Mouse (Mus musculus): ENCODE measurements around the gene Arhgef6. TPM values are rescaled to one million over a fixed set of nuclear protein-coding genes. Genes with fewer than 3 reads are reported as not detected.

The Arhgef6 gene
- polyA plus RNA-seq, 1 experiment: 13.4 TPM

DNA sequence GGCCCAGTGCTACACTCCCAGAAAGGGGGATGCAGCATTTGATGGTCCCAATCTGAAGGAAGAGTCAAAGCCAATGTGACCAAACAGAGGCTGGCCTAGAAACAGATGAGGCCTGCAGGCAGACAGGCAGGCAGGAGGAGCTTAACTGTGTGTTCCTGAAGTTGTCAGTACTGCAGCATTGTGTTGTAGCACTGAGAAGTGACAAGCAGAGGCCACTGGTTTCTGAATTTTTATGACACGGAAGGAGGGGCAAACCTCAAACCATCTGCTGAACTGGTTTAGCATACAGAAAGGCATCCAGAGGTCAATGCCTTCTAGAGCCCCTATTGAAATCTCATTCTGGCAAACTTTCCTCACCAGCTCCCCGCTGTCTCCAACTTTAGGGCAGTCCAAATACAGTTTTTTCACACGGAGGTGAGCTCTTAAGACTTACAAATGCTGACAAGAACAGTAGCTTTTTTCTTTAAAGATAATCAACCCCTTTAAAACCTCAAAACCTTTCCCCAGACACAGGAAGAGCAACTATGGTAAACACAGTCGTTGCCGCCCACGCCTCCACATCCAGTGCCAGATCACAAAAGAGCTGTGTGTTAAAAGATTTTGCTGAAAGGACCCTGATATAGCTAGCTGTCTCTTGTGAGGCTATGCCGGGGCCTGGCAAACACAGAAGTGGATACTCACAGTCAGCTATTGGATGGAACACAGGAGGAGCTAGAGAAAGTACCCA is 85.0 kb downstream of the Arhgef6 start:
- H3K27ac ChIP-seq (ENCODE audit: insufficient read depth, low read length): no peak overlapping the region

DNA sequence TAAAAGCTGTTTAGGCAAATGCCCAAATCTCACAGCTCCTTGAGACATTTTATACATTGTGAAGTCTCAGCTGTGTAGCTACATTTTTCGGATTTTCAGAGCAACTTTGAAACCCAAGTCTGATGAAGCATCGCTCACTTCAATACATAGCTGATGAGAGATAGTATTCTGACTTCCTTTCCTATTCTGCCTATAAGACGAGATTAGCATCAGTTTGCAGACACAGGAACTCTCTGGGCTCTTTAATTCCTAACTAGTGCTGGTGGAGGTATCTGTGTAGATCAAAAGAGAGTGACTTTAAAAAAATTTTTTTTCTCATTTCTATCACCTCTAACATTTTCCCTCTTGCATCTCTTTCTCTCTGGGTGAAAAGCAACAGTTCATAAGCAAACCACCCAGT is 100.0 kb downstream of the Arhgef6 start:
- no peak overlapping the region for H3K27ac ChIP-seq (ENCODE audit: insufficient read depth, low read length)
- TF ChIP-seq POLR2A (IDR thresholded peaks at IDR 0.05; ENCODE audit: extremely low read depth, insufficient read depth, low read length) (no peak), CTCF (IDR thresholded peaks at IDR 0.05; ENCODE audit: extremely low read depth, insufficient read depth, low read length) (no peak)

More for the DNA sequence above, 85.0 kb downstream of the Arhgef6 start:
- Histone ChIP-seq H3K4me3 (ENCODE audit: insufficient read depth, low read length) (no peak overlapping the region), H3K4me1 (ENCODE audit: control insufficient read depth, insufficient read depth, low read length) (no peaks in the 10 kb centered on the region)
- no peak for TF ChIP-seq CTCF (IDR thresholded peaks at IDR 0.05; ENCODE audit: extremely low read depth, insufficient read depth, low read length)
- TF ChIP-seq POLR2A (IDR thresholded peaks at IDR 0.05; ENCODE audit: extremely low read depth, insufficient read depth, low read length): no peak

GRCm38 (mm10) chrX:57235982-57236381 is 102.5 kb downstream of the Arhgef6 start:
- H3K27ac ChIP-seq (ENCODE audit: insufficient read depth, low read length): no peak overlapping the region
- no peaks in the 10 kb centered on the region for H3K4me1 ChIP-seq (ENCODE audit: control insufficient read depth, insufficient read depth, low read length)
- TF ChIP-seq POLR2A (IDR thresholded peaks at IDR 0.05; ENCODE audit: extremely low read depth, insufficient read depth, low read length): no peak
- no peak for TF ChIP-seq CTCF (IDR thresholded peaks at IDR 0.05; ENCODE audit: extremely low read depth, insufficient read depth, low read length)
- no peak overlapping the region for H3K4me3 ChIP-seq (ENCODE audit: insufficient read depth, low read length)

More for the DNA sequence above, 100.0 kb downstream of the Arhgef6 start:
- no peak overlapping the region for H3K4me3 ChIP-seq (ENCODE audit: insufficient read depth, low read length)
- H3K4me1 ChIP-seq (ENCODE audit: control insufficient read depth, insufficient read depth, low read length): no peaks in the 10 kb centered on the region

- TF ChIP-seq CTCF (IDR thresholded peaks at IDR 0.05; ENCODE audit: extremely low read depth, insufficient read depth, low read length) (no peak), POLR2A (IDR thresholded peaks at IDR 0.05; ENCODE audit: extremely low read depth, insufficient read depth, low read length) (no peak)
- H3K4me3 ChIP-seq (ENCODE audit: insufficient read depth, low read length): no peak overlapping the region
- H3K27ac ChIP-seq (ENCODE audit: insufficient read depth, low read length): no peak overlapping the region
- H3K4me1 ChIP-seq (ENCODE audit: control insufficient read depth, insufficient read depth, low read length): no peaks in the 10 kb centered on the region
These were observed 104.9 kb downstream of the Arhgef6 start for GRCm38 (mm10) chrX:57233596-57233995.

DNA sequence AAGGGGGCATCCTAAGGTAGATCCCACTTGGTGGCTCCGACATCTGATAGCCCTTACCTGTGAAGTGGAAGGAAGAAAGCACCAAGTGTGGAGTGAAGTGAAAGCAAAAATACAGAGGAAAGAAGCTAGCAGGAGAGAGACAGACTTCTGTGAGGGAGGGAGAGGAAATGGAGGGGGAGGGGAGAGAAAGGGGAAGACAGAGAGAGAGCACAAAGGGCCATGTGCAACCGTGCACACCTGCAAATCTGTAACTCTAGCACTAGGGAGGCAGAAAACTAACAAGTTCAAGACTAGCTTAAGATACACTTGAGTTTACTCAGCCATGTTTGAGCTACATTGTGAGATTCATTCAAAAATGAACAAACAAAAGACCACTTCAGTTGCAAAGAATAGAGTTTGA is 110.4 kb downstream of the Arhgef6 start:
- Histone ChIP-seq H3K4me3 (ENCODE audit: insufficient read depth, low read length) (no peak overlapping the region), H3K27ac (ENCODE audit: insufficient read depth, low read length) (no peak overlapping the region), H3K4me1 (ENCODE audit: control insufficient read depth, insufficient read depth, low read length) (no peaks in the 10 kb centered on the region)
- TF ChIP-seq POLR2A (IDR thresholded peaks at IDR 0.05; ENCODE audit: extremely low read depth, insufficient read depth, low read length) (no peak), CTCF (IDR thresholded peaks at IDR 0.05; ENCODE audit: extremely low read depth, insufficient read depth, low read length) (no peak)

DNA sequence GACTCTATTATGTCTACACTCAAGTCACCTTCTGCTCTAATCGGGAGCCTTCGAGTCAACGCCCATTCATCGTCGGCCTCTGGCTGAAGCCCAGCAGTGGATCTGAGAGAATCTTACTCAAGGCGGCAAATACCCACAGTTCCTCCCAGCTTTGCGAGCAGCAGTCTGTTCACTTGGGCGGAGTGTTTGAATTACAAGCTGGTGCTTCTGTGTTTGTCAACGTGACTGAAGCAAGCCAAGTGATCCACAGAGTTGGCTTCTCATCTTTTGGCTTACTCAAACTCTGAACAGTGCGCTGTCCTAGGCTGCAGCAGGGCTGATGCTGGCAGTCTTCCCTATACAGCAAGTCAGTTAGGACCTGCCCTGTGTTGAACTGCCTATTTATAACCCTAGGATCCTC is 115.2 kb downstream of the Arhgef6 start:
- Histone ChIP-seq H3K27ac (ENCODE audit: insufficient read depth, low read length) (no peak overlapping the region), H3K4me1 (ENCODE audit: control insufficient read depth, insufficient read depth, low read length) (no peaks in the 10 kb centered on the region), H3K4me3 (ENCODE audit: insufficient read depth, low read length) (no peak overlapping the region)
- no peak for TF ChIP-seq CTCF (IDR thresholded peaks at IDR 0.05; ENCODE audit: extremely low read depth, insufficient read depth, low read length)
- TF ChIP-seq POLR2A (IDR thresholded peaks at IDR 0.05; ENCODE audit: extremely low read depth, insufficient read depth, low read length): no peak

GRCm38 (mm10) chrX:57221881-57222280 is 116.6 kb downstream of the Arhgef6 start:
- H3K4me3 ChIP-seq (ENCODE audit: insufficient read depth, low read length): no peak overlapping the region
- H3K27ac ChIP-seq (ENCODE audit: insufficient read depth, low read length): no peak overlapping the region
- TF ChIP-seq POLR2A (IDR thresholded peaks at IDR 0.05; ENCODE audit: extremely low read depth, insufficient read depth, low read length) (no peak), CTCF (IDR thresholded peaks at IDR 0.05; ENCODE audit: extremely low read depth, insufficient read depth, low read length) (no peak)
- no peaks in the 10 kb centered on the region for H3K4me1 ChIP-seq (ENCODE audit: control insufficient read depth, insufficient read depth, low read length)

GRCm38 (mm10) chrX:57219563-57219962 is 119.0 kb downstream of the Arhgef6 start:
- Histone ChIP-seq H3K4me1 (ENCODE audit: control insufficient read depth, insufficient read depth, low read length) (no peaks in the 10 kb centered on the region), H3K4me3 (ENCODE audit: insufficient read depth, low read length) (no peak overlapping the region), H3K27ac (ENCODE audit: insufficient read depth, low read length) (no peak overlapping the region)
- TF ChIP-seq CTCF (IDR thresholded peaks at IDR 0.05; ENCODE audit: extremely low read depth, insufficient read depth, low read length): no peak
- no peak for TF ChIP-seq POLR2A (IDR thresholded peaks at IDR 0.05; ENCODE audit: extremely low read depth, insufficient read depth, low read length)

DNA sequence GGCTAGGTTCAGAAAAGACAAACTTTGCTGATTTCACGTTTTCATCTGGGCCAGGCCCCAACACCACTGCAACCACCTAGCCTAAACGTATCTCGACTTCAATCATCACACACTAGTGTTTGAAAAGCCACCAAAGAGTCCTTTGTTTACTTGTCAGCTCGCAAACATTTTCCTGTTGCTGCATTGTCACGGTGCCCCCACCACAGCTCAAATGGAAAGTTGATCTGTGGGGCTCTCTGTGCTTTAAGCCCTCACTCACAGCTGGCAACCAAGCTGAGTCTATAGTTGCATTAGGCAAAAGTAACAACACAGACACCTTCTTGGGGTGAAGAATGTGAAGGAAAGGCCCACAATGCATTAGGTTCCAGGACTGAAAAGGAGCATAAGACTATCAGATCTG is 122.3 kb downstream of the Arhgef6 start:
- Histone ChIP-seq H3K4me1 (ENCODE audit: control insufficient read depth, insufficient read depth, low read length) (no peaks in the 10 kb centered on the region), H3K4me3 (ENCODE audit: insufficient read depth, low read length) (no peak overlapping the region), H3K27ac (ENCODE audit: insufficient read depth, low read length) (no peak overlapping the region)
- no peak for TF ChIP-seq CTCF (IDR thresholded peaks at IDR 0.05; ENCODE audit: extremely low read depth, insufficient read depth, low read length)
- TF ChIP-seq POLR2A (IDR thresholded peaks at IDR 0.05; ENCODE audit: extremely low read depth, insufficient read depth, low read length): no peak

DNA sequence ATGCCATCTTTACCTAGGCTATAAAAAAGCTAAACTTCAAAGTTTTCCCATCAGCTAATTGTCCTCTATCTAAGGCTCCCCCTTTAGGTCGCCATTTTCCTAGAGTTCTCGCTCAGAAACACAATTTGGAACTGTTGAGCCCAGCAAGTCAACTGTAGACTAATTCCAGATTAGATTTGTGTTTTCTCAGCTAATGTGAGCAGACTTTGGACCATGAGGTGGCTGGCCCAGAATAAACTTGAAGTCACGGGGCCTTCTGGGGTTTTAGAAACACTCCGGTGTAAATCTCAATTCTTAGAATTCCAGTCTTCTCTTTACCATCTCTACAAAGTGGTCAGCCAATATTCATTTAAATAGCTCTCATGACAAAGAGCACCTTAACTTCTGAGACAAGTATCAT is 123.0 kb downstream of the Arhgef6 start:
- TF ChIP-seq POLR2A (IDR thresholded peaks at IDR 0.05; ENCODE audit: extremely low read depth, insufficient read depth, low read length) (no peak), CTCF (IDR thresholded peaks at IDR 0.05; ENCODE audit: extremely low read depth, insufficient read depth, low read length) (no peak)
- Histone ChIP-seq H3K4me3 (ENCODE audit: insufficient read depth, low read length) (no peak overlapping the region), H3K4me1 (ENCODE audit: control insufficient read depth, insufficient read depth, low read length) (no peaks in the 10 kb centered on the region), H3K27ac (ENCODE audit: insufficient read depth, low read length) (no peak overlapping the region)

Measured in cortical plate, adult 2 months (tissue).